8 mouse cellular contexts compared by ENCODE assay signal in genomic region chr2:148442172-148442571, GRCm38 (mm10). TPM values are rescaled to one million over a fixed set of nuclear protein-coding genes. Genes with fewer than 3 reads are reported as not detected.
DNase-seq lines count a peak whose midpoint lies in the region; ATAC-seq and TF ChIP-seq lines count a peak whose summit lies in the region.

No protein-coding gene starts in this region.

- H3K4me1 ChIP-seq in midbrain, embryonic 16.5 days (ENCODE audit: control insufficient read depth, insufficient read depth, low read length): no peaks in the 10 kb centered on the region
- no peaks in the 10 kb centered on the region for H3K4me1 ChIP-seq in midbrain, embryonic 11.5 days (ENCODE audit: control insufficient read depth, insufficient read depth, low read length)
- H3K4me1 ChIP-seq in limb, embryonic 11.5 days (ENCODE audit: control insufficient read depth, insufficient read depth, low read length): no peaks in the 10 kb centered on the region
- H3K4me1 ChIP-seq in small intestine, adult 2 months (ENCODE audit: control insufficient read depth, insufficient read depth, insufficient read length, low read length): no peaks in the 10 kb centered on the region

- H3K9me3 ChIP-seq in midbrain, embryonic 16.5 days (replicated peaks; ENCODE audit: control insufficient read depth, low read length, poor library complexity, severe bottlenecking): no peaks in the 10 kb centered on the region
- no peaks in the 10 kb centered on the region for H3K9me3 ChIP-seq in midbrain, embryonic 11.5 days (ENCODE audit: control insufficient read depth, low read length)
- H3K9me3 ChIP-seq in limb, embryonic 11.5 days (ENCODE audit: control insufficient read depth, low read length): no peaks in the 10 kb centered on the region

- H3K27ac ChIP-seq in midbrain, embryonic 16.5 days (ENCODE audit: low read length): no peak overlapping the region
- H3K27ac ChIP-seq in midbrain, embryonic 11.5 days (ENCODE audit: low read depth, low read length): no peak overlapping the region
- H3K27ac ChIP-seq in limb, embryonic 11.5 days (replicated peaks; ENCODE audit: low read depth, low read length): no peak overlapping the region; the same call in 1 of the 2 replicates
- H3K27ac ChIP-seq in small intestine, adult 2 months (ENCODE audit: insufficient read depth, low read depth, low read length): peak overlapping the region; percentile 69

- 77% methylated on average over 4 of the region's 4 CpGs for WGBS in midbrain, embryonic 16.5 days
- WGBS in midbrain, embryonic 11.5 days: 89% methylated on average over 4 of the region's 4 CpGs
- WGBS in limb, embryonic 11.5 days: 92% methylated on average over 4 of the region's 4 CpGs
- 67% methylated on average over 4 of the region's 4 CpGs for WGBS in small intestine, adult 2 months

- no peak overlapping the region for H3K4me2 ChIP-seq in midbrain, embryonic 16.5 days (ENCODE audit: low read length)
- H3K4me2 ChIP-seq in midbrain, embryonic 11.5 days: no peak overlapping the region
- H3K4me2 ChIP-seq in limb, embryonic 11.5 days (ENCODE audit: low read depth, severe bottlenecking): 0 out of 2 replicates have a peak overlapping the region, but pooled peaks have one; percentile 0

- TF ChIP-seq CTCF in small intestine, adult 2 months (IDR thresholded peaks at IDR 0.05; ENCODE audit: extremely low read depth, insufficient read length, insufficient replicate concordance, low read depth, low read length): no peak

- peak; percentile 12 for DNase-seq in adrenal gland, postnatal 10 days
- DNase-seq in adrenal gland, postnatal 36 days: no peak
- no peak for DNase-seq in midbrain, embryonic 11.5 days (ENCODE audit: low spot score, missing footprints)
- DNase-seq in limb, embryonic 11.5 days (ENCODE audit: low spot score): no peak
- DNase-seq in left cerebral cortex, adult 11 months (ENCODE audit: low spot score): no peak
- no peak for DNase-seq in layer of hippocampus, adult 11-12 months (ENCODE audit: low spot score)

- H3K9ac ChIP-seq in midbrain, embryonic 16.5 days (ENCODE audit: low read depth, low read length): no peak overlapping the region
- no peak overlapping the region for H3K9ac ChIP-seq in midbrain, embryonic 11.5 days (ENCODE audit: low read length)
- H3K9ac ChIP-seq in limb, embryonic 11.5 days (ENCODE audit: low read length): no peak overlapping the region

- no peaks in the 10 kb centered on the region for H3K27me3 ChIP-seq in midbrain, embryonic 16.5 days (ENCODE audit: control insufficient read depth, insufficient read depth, low read depth, low read length)
- H3K27me3 ChIP-seq in midbrain, embryonic 11.5 days (ENCODE audit: control insufficient read depth, insufficient read depth, low read length): no peaks in the 10 kb centered on the region
- no peaks in the 10 kb centered on the region for H3K27me3 ChIP-seq in limb, embryonic 11.5 days (ENCODE audit: control insufficient read depth, insufficient read depth, low read length)
- H3K27me3 ChIP-seq in small intestine, adult 2 months (ENCODE audit: control insufficient read depth, insufficient read depth, low read length): no peaks in the 10 kb centered on the region

- no peaks in the 10 kb centered on the region for H3K36me3 ChIP-seq in midbrain, embryonic 16.5 days (ENCODE audit: control insufficient read depth, insufficient read depth, low read length)
- no peaks in the 10 kb centered on the region for H3K36me3 ChIP-seq in midbrain, embryonic 11.5 days (ENCODE audit: control insufficient read depth, insufficient read depth, low read length)
- H3K36me3 ChIP-seq in limb, embryonic 11.5 days (ENCODE audit: control insufficient read depth, insufficient read depth, low read length): no peaks in the 10 kb centered on the region
- H3K36me3 ChIP-seq in small intestine, adult 2 months (ENCODE audit: control insufficient read depth, insufficient read depth, low read length): no peaks in the 10 kb centered on the region

- TF ChIP-seq POLR2A in small intestine, adult 2 months (IDR thresholded peaks at IDR 0.05; ENCODE audit: low read depth, low read length): no peak

- ATAC-seq in midbrain, embryonic 16.5 days: 0 out of 2 replicates have a peak, but pooled peaks have one; percentile 14
- ATAC-seq in midbrain, embryonic 11.5 days (ENCODE audit: low FRiP score): no peak
- no peak for ATAC-seq in limb, embryonic 11.5 days (ENCODE audit: insufficient number of reproducible peaks, low FRiP score, low TSS enrichment, low read depth)

- H3K4me3 ChIP-seq in midbrain, embryonic 16.5 days (ENCODE audit: low read depth, low read length): no peak overlapping the region
- no peak overlapping the region for H3K4me3 ChIP-seq in midbrain, embryonic 11.5 days (ENCODE audit: low read depth, low read length)
- H3K4me3 ChIP-seq in limb, embryonic 11.5 days (ENCODE audit: low read depth, low read length): no peak overlapping the region
- peak overlapping the region; percentile 60 for H3K4me3 ChIP-seq in small intestine, adult 2 months (ENCODE audit: low read depth, low read length)

RNA-seq across cellular contexts. Expression of gene Cd93, which starts 1.2 kb away (rescaled TPM):
- total RNA-seq in adrenal gland, postnatal 10 days (2021): 10 to 100 TPM; 70.6 to 91.4 TPM
- total RNA-seq in adrenal gland, postnatal 36 days (2021): 10 to 100 TPM; 24.2 to 55.3 TPM
- 7.2 and 7.4 TPM in 2 replicates for polyA plus RNA-seq in midbrain, embryonic 16.5 days (2015; fragmentation: Nextera tagmentation; extraction: Ambion mirVana)
- polyA plus RNA-seq in midbrain, embryonic 11.5 days (2014; fragmentation: Nextera tagmentation; extraction: Ambion mirVana): 5.9 and 7.3 TPM in 2 replicates
- 5.2 and 5.9 TPM in 2 replicates for polyA plus RNA-seq in limb, embryonic 11.5 days (2014; fragmentation: Nextera tagmentation; extraction: Ambion mirVana)
- polyA plus RNA-seq in small intestine, adult 2 months (2012; rRNA removed): 1.4 and 2.5 TPM in 2 replicates

RNA-seq across cellular contexts. Expression of gene Thbd, which starts 34.2 kb away (rescaled TPM):
- total RNA-seq in adrenal gland, postnatal 10 days (2021): 10 to 100 TPM; 28.9 to 29.5 TPM
- 10 to 100 TPM; 20.5 to 34.7 TPM for total RNA-seq in adrenal gland, postnatal 36 days (2021)
- 8.2 and 10.0 TPM in 2 replicates for polyA plus RNA-seq in midbrain, embryonic 16.5 days (2015; fragmentation: Nextera tagmentation; extraction: Ambion mirVana)
- polyA plus RNA-seq in midbrain, embryonic 11.5 days (2014; fragmentation: Nextera tagmentation; extraction: Ambion mirVana): 16.3 and 21.0 TPM in 2 replicates
- 3.7 and 3.9 TPM in 2 replicates for polyA plus RNA-seq in limb, embryonic 11.5 days (2014; fragmentation: Nextera tagmentation; extraction: Ambion mirVana)
- 13.5 and 15.2 TPM in 2 replicates for polyA plus RNA-seq in small intestine, adult 2 months (2012; rRNA removed)

RNA-seq across cellular contexts. Expression of gene Sstr4, which starts 47.0 kb away (rescaled TPM):
- total RNA-seq in adrenal gland, postnatal 10 days (2021): under 1 TPM; 0.55 to 0.60 TPM
- total RNA-seq in adrenal gland, postnatal 36 days (2021): under 1 TPM in 1 of 2 experiments, not detected in 1; 0.36 TPM
- 4.3 and 4.4 TPM in 2 replicates for polyA plus RNA-seq in midbrain, embryonic 16.5 days (2015; fragmentation: Nextera tagmentation; extraction: Ambion mirVana)
- polyA plus RNA-seq in midbrain, embryonic 11.5 days (2014; fragmentation: Nextera tagmentation; extraction: Ambion mirVana): 1.4 and 2.2 TPM in 2 replicates
- polyA plus RNA-seq in limb, embryonic 11.5 days (2014; fragmentation: Nextera tagmentation; extraction: Ambion mirVana): 0.52 and 0.64 TPM in 2 replicates
- 0.50 and 0.85 TPM in 2 replicates for polyA plus RNA-seq in small intestine, adult 2 months (2012; rRNA removed)
